Mouse (Mus musculus): ENCODE measurements at regions not wholly inside any gene's neighbourhood (a gene's known extent, or its start where the extent isn't known, plus 50 kb on each side); places are given as distances from the start of the nearest gene placed in this dataset.

DNA sequence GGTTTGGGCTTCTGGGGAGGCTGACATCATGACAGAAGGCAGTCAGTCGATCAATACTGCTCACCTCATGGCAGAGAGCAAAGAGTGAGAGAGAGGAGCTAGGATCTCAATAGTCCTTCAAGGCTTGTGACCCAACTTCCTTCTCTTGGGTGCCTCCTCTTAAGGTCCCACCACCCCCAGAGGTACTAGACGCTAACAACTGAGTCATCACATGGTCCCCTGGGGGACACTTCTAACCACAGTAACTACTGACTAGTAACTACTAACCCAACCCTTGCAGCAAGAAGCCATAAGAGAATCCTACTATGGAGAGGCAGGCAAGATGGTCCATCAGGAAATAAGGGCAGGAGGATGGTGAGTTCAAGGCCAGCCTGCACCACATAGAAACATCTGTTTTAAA lies 69.5 kb upstream of the Fbxo11 start:
- no peak overlapping the region for H3K9ac ChIP-seq (replicated peaks; ENCODE audit: low read length)
- no peaks in the 10 kb centered on the region for H3K4me1 ChIP-seq (ENCODE audit: insufficient read depth, low read length)
- TF ChIP-seq CTCF (IDR thresholded peaks at IDR 0.05; ENCODE audit: low read depth), result no peak
- no peak for DNase-seq (ENCODE audit: low spot score)
- WGBS, result 97% methylated on average over 2 of the region's 2 CpGs
- H3K9me3 ChIP-seq (ENCODE audit: low read length), result no peaks in the 10 kb centered on the region
- H3K27me3 ChIP-seq (ENCODE audit: insufficient read depth, low read length), result no peaks in the 10 kb centered on the region
- H3K4me3 ChIP-seq (ENCODE audit: low read length), result no peak overlapping the region
- ATAC-seq, result no peak
- no peak overlapping the region for H3K4me2 ChIP-seq (ENCODE audit: low read depth, low read length)
- no peaks in the 10 kb centered on the region for H3K36me3 ChIP-seq (ENCODE audit: insufficient read depth, low read length)
- H3K27ac ChIP-seq, result no peak overlapping the region

DNA sequence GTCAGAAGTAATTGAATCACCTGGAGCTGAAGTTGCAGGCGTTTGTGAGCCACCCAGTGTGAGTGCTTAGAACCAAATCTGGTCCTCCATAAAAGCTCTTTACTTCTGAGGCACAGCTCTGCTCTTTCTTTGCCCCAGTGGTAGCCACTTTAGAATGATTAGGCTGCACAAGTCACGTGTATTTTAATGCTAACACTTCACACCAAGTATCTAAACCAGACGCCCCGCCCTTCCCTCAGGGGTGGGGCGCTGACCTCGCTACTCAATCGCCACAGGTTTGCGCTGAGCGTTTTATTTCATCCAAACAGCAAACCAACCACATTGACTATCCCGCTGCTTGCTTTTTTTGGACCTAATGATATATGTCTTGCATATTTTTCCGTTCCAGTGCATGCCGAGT lies 76.4 kb upstream of the Fbxo11 start:
- no peak for ATAC-seq

DNA sequence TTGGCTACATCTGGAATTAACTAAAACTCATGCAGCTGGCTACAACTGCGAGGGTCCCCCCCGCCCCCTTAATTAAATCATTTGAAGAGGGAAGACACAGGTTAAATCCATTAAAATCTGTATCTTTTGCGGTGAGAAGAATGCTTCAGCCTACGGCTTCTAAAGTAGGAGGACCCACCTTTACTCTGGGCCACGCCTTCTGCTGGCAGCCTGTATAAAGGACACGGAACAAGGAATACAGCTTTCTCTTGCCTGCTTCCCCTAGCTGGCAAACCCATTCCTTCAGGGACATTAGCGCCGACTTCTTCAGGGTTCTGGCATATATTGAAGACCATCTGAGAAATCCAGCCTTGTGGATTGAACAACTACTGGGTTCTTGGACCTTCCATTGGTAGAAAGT lies 76.9 kb upstream of the Fbxo11 start:
- WGBS, result 54% methylated on average over 8 of the region's 8 CpGs
- DNase-seq (ENCODE audit: low spot score) (no peak), ATAC-seq (no peak)
- no peak overlapping the region for H3K27ac ChIP-seq
- no peaks in the 10 kb centered on the region for H3K36me3 ChIP-seq (ENCODE audit: insufficient read depth, low read length)
- H3K9me3 ChIP-seq (ENCODE audit: low read length), result no peaks in the 10 kb centered on the region
- no peak overlapping the region for H3K4me2 ChIP-seq (ENCODE audit: low read depth, low read length)
- no peaks in the 10 kb centered on the region for H3K27me3 ChIP-seq (ENCODE audit: insufficient read depth, low read length)
- H3K4me1 ChIP-seq (ENCODE audit: insufficient read depth, low read length), result no peaks in the 10 kb centered on the region
- TF ChIP-seq CTCF (IDR thresholded peaks at IDR 0.05; ENCODE audit: low read depth), result no peak
- H3K4me3 ChIP-seq (ENCODE audit: low read length), result no peak overlapping the region
- H3K9ac ChIP-seq (replicated peaks; ENCODE audit: low read length), result no peak overlapping the region

More for the DNA sequence above, 76.4 kb upstream of the Fbxo11 start:
- H3K36me3 ChIP-seq (ENCODE audit: insufficient read depth, low read length), result no peaks in the 10 kb centered on the region
- no peaks in the 10 kb centered on the region for H3K27me3 ChIP-seq (ENCODE audit: insufficient read depth, low read length)
- H3K4me1 ChIP-seq (ENCODE audit: insufficient read depth, low read length), result no peaks in the 10 kb centered on the region
- H3K4me3 ChIP-seq (ENCODE audit: low read length), result no peak overlapping the region
- no peak for TF ChIP-seq CTCF (IDR thresholded peaks at IDR 0.05; ENCODE audit: low read depth)
- no peak overlapping the region for H3K9ac ChIP-seq (replicated peaks; ENCODE audit: low read length)
- H3K9me3 ChIP-seq (ENCODE audit: low read length), result no peaks in the 10 kb centered on the region
- no peak for DNase-seq (ENCODE audit: low spot score)
- 50% methylated on average over 12 of the region's 12 CpGs for WGBS
- no peak overlapping the region for H3K4me2 ChIP-seq (ENCODE audit: low read depth, low read length)
- no peak overlapping the region for H3K27ac ChIP-seq

DNA sequence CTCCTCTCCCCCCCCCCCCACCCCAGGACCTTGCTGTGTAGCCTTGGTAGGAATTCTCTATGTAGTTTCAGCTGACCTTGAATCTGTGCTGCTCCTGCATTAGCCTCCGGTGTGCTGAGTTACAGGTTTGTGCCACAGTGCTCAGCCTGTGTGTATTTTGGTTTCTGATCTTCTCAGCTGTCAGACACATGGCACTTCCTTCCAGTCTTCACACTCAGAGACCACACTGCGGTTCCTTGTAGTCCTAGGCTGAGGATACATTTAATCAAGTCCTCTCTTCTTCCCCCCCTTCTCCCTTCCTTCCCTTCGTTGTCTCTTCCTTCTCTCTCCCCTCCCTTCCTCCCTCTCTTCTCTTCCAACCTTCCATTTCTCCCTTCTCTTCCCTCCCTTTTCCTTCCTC lies 77.7 kb upstream of the Fbxo11 start:
- Histone ChIP-seq H3K4me3 (ENCODE audit: low read length) (no peak overlapping the region), H3K36me3 (ENCODE audit: insufficient read depth, low read length) (no peaks in the 10 kb centered on the region), H3K4me1 (ENCODE audit: insufficient read depth, low read length) (no peaks in the 10 kb centered on the region), H3K9ac (replicated peaks; ENCODE audit: low read length) (no peak overlapping the region), H3K27ac (no peak overlapping the region), H3K4me2 (ENCODE audit: low read depth, low read length) (no peak overlapping the region), H3K9me3 (ENCODE audit: low read length) (no peaks in the 10 kb centered on the region), H3K27me3 (ENCODE audit: insufficient read depth, low read length) (no peaks in the 10 kb centered on the region)
- DNase-seq (ENCODE audit: low spot score) (no peak), ATAC-seq (no peak)
- no peak for TF ChIP-seq CTCF (IDR thresholded peaks at IDR 0.05; ENCODE audit: low read depth)
- WGBS, result 78% methylated on average over 3 of the region's 3 CpGs

DNA sequence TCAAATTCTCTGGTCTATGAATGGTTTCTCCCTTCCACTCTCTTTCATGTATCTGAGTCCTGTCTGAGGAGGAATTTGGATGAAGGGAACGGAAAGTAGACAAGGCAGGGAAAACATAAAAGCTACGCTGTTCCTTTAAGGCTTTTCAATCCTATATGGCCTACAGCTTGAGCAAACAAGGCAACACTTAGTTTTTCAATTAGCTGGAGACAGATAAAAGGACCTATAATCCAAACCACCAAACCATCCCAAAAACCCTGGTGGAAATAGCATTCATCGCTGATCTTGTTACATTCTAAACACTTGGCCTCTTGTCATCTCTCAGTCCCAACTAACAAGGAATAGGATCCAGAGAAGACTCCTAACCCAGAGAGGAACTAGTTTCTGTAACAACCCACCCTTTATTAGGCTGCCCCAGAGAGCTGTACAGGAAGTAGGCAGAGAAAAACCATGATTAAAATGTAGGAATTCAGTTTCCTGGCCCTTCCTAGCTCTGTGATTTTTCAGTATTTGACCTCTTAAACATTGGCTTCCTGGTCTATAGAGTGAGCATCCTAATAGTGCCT lies 78.4 kb upstream of the Fbxo11 start:
- Histone ChIP-seq H3K4me2 (ENCODE audit: low read depth, low read length) (no peak overlapping the region), H3K9me3 (ENCODE audit: low read length) (no peaks in the 10 kb centered on the region), H3K27ac (no peak overlapping the region), H3K4me1 (ENCODE audit: insufficient read depth, low read length) (no peaks in the 10 kb centered on the region), H3K4me3 (ENCODE audit: low read length) (no peak overlapping the region), H3K27me3 (ENCODE audit: insufficient read depth, low read length) (no peaks in the 10 kb centered on the region), H3K36me3 (ENCODE audit: insufficient read depth, low read length) (no peaks in the 10 kb centered on the region), H3K9ac (replicated peaks; ENCODE audit: low read length) (no peak overlapping the region)
- ATAC-seq, result no peak
- DNase-seq (ENCODE audit: low spot score), result no peak
- 88% methylated on average over 3 of the region's 3 CpGs for WGBS
- TF ChIP-seq CTCF (IDR thresholded peaks at IDR 0.05; ENCODE audit: low read depth), result no peak

DNA sequence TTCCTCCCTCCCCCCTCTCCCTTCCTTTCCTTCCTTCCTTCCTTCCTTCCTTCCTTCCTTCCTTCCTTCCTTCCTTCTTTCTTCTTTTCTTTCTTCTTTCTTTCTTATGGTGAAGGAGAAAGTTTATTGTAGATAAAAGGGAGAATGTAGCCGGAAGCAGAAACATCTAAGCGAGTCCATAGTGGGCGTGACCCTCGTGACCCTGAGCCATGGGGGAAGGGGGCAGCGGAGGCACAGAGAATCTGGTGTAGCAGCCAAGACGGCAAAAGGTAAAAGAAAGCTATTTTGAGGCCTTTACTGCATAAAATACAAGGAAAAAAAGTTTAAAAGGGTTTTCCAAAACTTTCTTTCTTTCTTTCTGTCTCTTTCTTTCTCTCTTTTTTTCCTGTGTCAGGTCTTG lies 93.5 kb upstream of the Fbxo11 start:
- DNase-seq (ENCODE audit: low spot score), result no peak
- Histone ChIP-seq H3K4me3 (ENCODE audit: low read length) (no peak overlapping the region), H3K27me3 (ENCODE audit: insufficient read depth, low read length) (no peaks in the 10 kb centered on the region), H3K4me1 (ENCODE audit: insufficient read depth, low read length) (no peaks in the 10 kb centered on the region), H3K27ac (no peak overlapping the region), H3K9me3 (ENCODE audit: low read length) (no peaks in the 10 kb centered on the region), H3K4me2 (ENCODE audit: low read depth, low read length) (no peak overlapping the region), H3K9ac (replicated peaks; ENCODE audit: low read length) (no peak overlapping the region), H3K36me3 (ENCODE audit: insufficient read depth, low read length) (no peaks in the 10 kb centered on the region)
- TF ChIP-seq CTCF (IDR thresholded peaks at IDR 0.05; ENCODE audit: low read depth), result no peak
- ATAC-seq, result no peak
- 26% methylated on average over 6 of the region's 6 CpGs for WGBS

DNA sequence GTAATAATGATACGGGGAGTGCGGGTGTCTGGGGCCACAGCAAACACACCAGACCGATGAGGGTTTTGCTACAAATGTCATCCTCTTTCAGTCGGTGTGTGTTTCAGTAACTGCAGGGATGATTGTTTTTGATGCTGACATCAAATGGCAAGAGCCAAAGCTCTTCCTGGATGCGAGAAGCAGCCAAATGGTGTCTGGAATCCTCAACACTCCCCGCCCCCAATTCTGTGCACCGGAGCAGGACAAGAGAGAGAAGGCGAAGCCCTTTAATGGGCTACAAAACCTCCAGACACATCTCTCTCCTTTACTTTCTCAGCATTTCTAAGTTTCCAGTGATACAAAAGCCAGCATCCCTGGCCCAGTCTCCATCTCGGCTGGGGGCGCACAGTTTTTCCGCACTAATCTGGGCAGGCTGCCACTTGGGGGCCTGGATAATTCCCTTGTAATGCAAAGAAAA lies 94.1 kb upstream of the Fbxo11 start:
- peak; percentile 39 for DNase-seq (ENCODE audit: low spot score)
- H3K4me3 ChIP-seq (ENCODE audit: low read length), result peak overlapping the region; percentile 14; the same call in 1 of the 2 replicates
- H3K4me1 ChIP-seq (ENCODE audit: insufficient read depth, low read length), result no peaks in the 10 kb centered on the region
- no peaks in the 10 kb centered on the region for H3K27me3 ChIP-seq (ENCODE audit: insufficient read depth, low read length)
- ATAC-seq, result no peak
- no peaks in the 10 kb centered on the region for H3K9me3 ChIP-seq (ENCODE audit: low read length)
- WGBS, result 9% methylated on average over 11 of the region's 11 CpGs
- H3K36me3 ChIP-seq (ENCODE audit: insufficient read depth, low read length), result no peaks in the 10 kb centered on the region
- TF ChIP-seq CTCF (IDR thresholded peaks at IDR 0.05; ENCODE audit: low read depth), result no peak
- no peak overlapping the region for H3K9ac ChIP-seq (replicated peaks; ENCODE audit: low read length)
- peak overlapping the region; percentile 45 for H3K4me2 ChIP-seq (ENCODE audit: low read depth, low read length)
- no peak overlapping the region for H3K27ac ChIP-seq
